Mouse (Mus musculus) lung, adult 10 weeks (tissue): ENCODE data around the gene Itgam. TPM values are rescaled to one million over a fixed set of nuclear protein-coding genes. Genes with fewer than 3 reads are reported as not detected.

ENCODE experiments used
- polyA plus RNA-seq: library from polyadenylated mRNA; stranded (reverse); fragments of 350-450 nt; fragmentation: Illumina TruSeq; extraction: RNeasy Lipid Tissue Mini Kit (QIAGEN cat#74804); gene quantifications from one replicate; pipeline ENCODE4 v1.2.3, GENCODE M21; 2014; ENCODE audit warnings: low read depth, low replicate concordance; ENCODE audit not compliant: insufficient read depth

Itgam gene
- 5.6 TPM for polyA plus RNA-seq

GRCm38 (mm10) chr7:128062456-128062855, at the start of gene Itgam, which contains the start of gene Gm49368:
Itgam (plus strand) TSS chr7:128062640.
Gm49368 (plus strand) TSS chr7:128062683.

GRCm38 (mm10) chr7:128128741-128129720, 66.6 kb downstream of the Itgam start, which contains the start of gene Itgax:
Itgax (plus strand) TSS chr7:128129547.

DNA sequence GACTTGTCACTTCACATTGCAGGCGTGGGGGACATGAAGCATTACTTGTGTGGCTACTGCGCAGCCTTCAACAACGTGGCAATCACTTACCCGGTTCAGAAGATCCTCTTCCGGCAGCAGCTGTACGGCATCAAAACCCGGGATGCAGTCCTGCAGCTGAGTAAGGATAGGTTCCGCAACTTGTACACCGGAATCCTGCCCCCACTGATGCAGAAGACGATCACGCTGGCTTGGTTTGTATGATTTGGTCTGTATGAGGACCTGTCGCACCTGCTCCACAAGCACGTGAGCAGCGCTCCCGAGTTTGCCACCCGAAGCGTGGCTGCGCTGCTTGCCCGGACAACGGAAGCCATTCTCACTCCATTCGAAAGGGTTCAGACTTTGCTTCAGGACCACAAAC, 91.6 kb downstream of the Itgam start, which contains the start of gene Itgad:
Gene Itgad (plus strand): TSS at position 301 of the 400 bp plus-strand sequence.

Other genes with a start within 250 kb of the Itgam start
- 82.2 TPM for gene Stx4a, start 238.3 kb upstream of the Itgam start, polyA plus RNA-seq
- 0.61 TPM for gene Stx1b, start 238.1 kb upstream of the Itgam start, polyA plus RNA-seq
- gene Zfp646, start 186.4 kb upstream of the Itgam start, polyA plus RNA-seq, result 7.3 TPM
- 2.2 TPM for gene Zfp668, start 185.8 kb upstream of the Itgam start, polyA plus RNA-seq
- 1.5 TPM for gene Prss53, start 171.7 kb upstream of the Itgam start, polyA plus RNA-seq
- gene Gm21974, start 167.2 kb upstream of the Itgam start, polyA plus RNA-seq, result not detected
- gene Vkorc1, start 167.0 kb upstream of the Itgam start, polyA plus RNA-seq, result 114 TPM
- gene Bckdk, start 158.6 kb upstream of the Itgam start, polyA plus RNA-seq, result 36.0 TPM
- 15.1 TPM for gene Kat8, start 150.1 kb upstream of the Itgam start, polyA plus RNA-seq
- gene Prss8, start 132.5 kb upstream of the Itgam start, polyA plus RNA-seq, result 48.3 TPM
- 8.8 TPM for gene Prss36, start 115.9 kb upstream of the Itgam start, polyA plus RNA-seq
- gene Fus, start 95.2 kb upstream of the Itgam start, polyA plus RNA-seq, result 182 TPM
- gene Pycard, start 68.8 kb upstream of the Itgam start, polyA plus RNA-seq, result 31.3 TPM
- gene Trim72, start 58.7 kb upstream of the Itgam start, polyA plus RNA-seq, result 1.4 TPM
- gene Gm49368, start within 50 bp of the Itgam start, polyA plus RNA-seq, result 2.2 TPM
- 11.9 TPM for gene Itgax, start 66.9 kb downstream of the Itgam start, polyA plus RNA-seq
- gene Itgad, start 91.7 kb downstream of the Itgam start, polyA plus RNA-seq, result 0.73 TPM
- 84.3 TPM for gene Cox6a2, start 143.7 kb downstream of the Itgam start, polyA plus RNA-seq
- 10.1 TPM for gene Armc5, start 174.7 kb downstream of the Itgam start, polyA plus RNA-seq
- 2.4 TPM for gene 9130023H24Rik, start 175.4 kb downstream of the Itgam start, polyA plus RNA-seq
- gene Tgfb1i1, start 184.2 kb downstream of the Itgam start, polyA plus RNA-seq, result 45.0 TPM
- not detected for gene Slc5a2, start 203.0 kb downstream of the Itgam start, polyA plus RNA-seq
- gene BC017158, start 235.5 kb downstream of the Itgam start, polyA plus RNA-seq, result 9.6 TPM